Mouse (Mus musculus): ENCODE data around the gene Carm1.

- TF ChIP-seq POLR2A (IDR thresholded peaks at IDR 0.05; ENCODE audit: borderline replicate concordance, extremely low read depth, insufficient read depth, insufficient read length, poor library complexity, severe bottlenecking) (no peak), CTCF (IDR thresholded peaks at IDR 0.05; ENCODE audit: borderline replicate concordance, extremely low read depth, insufficient read depth, insufficient read length) (no peak)
These were observed 59.2 kb downstream of the Carm1 start for GRCm38 (mm10) chr9:21605865-21606264.
